Mouse (Mus musculus) limb, embryonic 14.5 days (tissue): Measurements from ENCODE around the gene Tnfrsf1a. TPM values are rescaled to one million over a fixed set of nuclear protein-coding genes. Genes with fewer than 3 reads are reported as not detected.

Experiments used
- ATAC-seq: fragments of 200-750 bp; cut with Nextera tagmentation; 2 replicates; pipeline ENCODE4 v1.8.0; 2017; ENCODE audit warnings: low read depth, moderate number of reproducible peaks, moderate TSS enrichment; ENCODE audit not compliant: low FRiP score
- DNase-seq: peaks from one replicate; pipeline ENCODE4 v3.0.0-alpha.2; 2015; ENCODE audit warnings: low spot score
- H3K27ac ChIP-seq: fragments of 300-500 bp; sonication (generic); replicated peaks from 2 replicates; pipeline ENCODE4 v1.5.1; 2014; ENCODE audit warnings: low read depth, mild to moderate bottlenecking, low read length, moderate library complexity, mixed read lengths
- H3K27me3 ChIP-seq: fragments of 300-500 bp; sonication (generic); 2 replicates; pipeline ENCODE4 v1.6.1; 2014; ENCODE audit warnings: low read length, mixed read lengths; ENCODE audit not compliant: control insufficient read depth, insufficient read depth
- H3K36me3 ChIP-seq: fragments of 300-500 bp; sonication (generic); 2 replicates; pipeline ENCODE4 v1.6.1; 2014; ENCODE audit warnings: mild to moderate bottlenecking, low read length, moderate library complexity, mixed read lengths; ENCODE audit not compliant: control insufficient read depth, insufficient read depth
- H3K4me1 ChIP-seq: fragments of 300-500 bp; sonication (generic); 2 replicates; pipeline ENCODE4 v1.6.1; 2014; ENCODE audit warnings: antibody characterized with exemption, low read length, mixed read lengths; ENCODE audit not compliant: control insufficient read depth, insufficient read depth
- H3K4me2 ChIP-seq: fragments of 300-500 bp; sonication (generic); replicated peaks from 2 replicates; pipeline ENCODE4 v1.6.1; 2014; ENCODE audit warnings: low read depth, mild to moderate bottlenecking, low read length, moderate library complexity; ENCODE audit not compliant: severe bottlenecking
- H3K4me3 ChIP-seq: fragments of 300-500 bp; sonication (generic); replicated peaks from 2 replicates; pipeline ENCODE4 v1.5.1; 2014; ENCODE audit warnings: low read length
- H3K9ac ChIP-seq: fragments of 300-500 bp; sonication (generic); 2 replicates; pipeline ENCODE4 v1.6.1; 2014; ENCODE audit warnings: mild to moderate bottlenecking, low read depth, low read length, moderate library complexity; ENCODE audit not compliant: severe bottlenecking
- H3K9me3 ChIP-seq: fragments of 300-500 bp; sonication (generic); 2 replicates; pipeline ENCODE4 v1.6.1; 2016; ENCODE audit warnings: low read length; ENCODE audit not compliant: control insufficient read depth
- POLR2A ChIP-seq: fragments of 200-500 bp; IDR thresholded peaks from 2 replicates; pipeline ENCODE4 v1.8.0; 2012; ENCODE audit warnings: inconsistent platforms, mild to moderate bottlenecking, moderate library complexity, borderline replicate concordance; ENCODE audit not compliant: insufficient read depth, insufficient read length; ENCODE audit errors: extremely low read depth
- WGBS: fragments of 180-500 bp; shearing (Covaris S2); extraction: QIAGEN DNeasy Blood & Tissue Kit; methylation state at CpG from one replicate; pipeline ENCODE4 v1.1.7; 2014; 5-methylcytosine and 5-hydroxymethylcytosine counted together
- polyA plus RNA-seq, 2 experiments: library from polyadenylated mRNA; depleted of rRNA in 1 of 2; stranded (reverse) in 1 of 2; unstranded in 1 of 2; fragments of >200 nt; fragmentation: Nextera tagmentation in 1 of 2; extraction: Ambion mirVana in 1 of 2; gene quantifications; 2 replicates each; pipeline versions ENCODE4 v1.2.1 to v1.2.3; 2012 to 2014

The Tnfrsf1a gene
- polyA plus RNA-seq, 2 experiments: 85.6 to 88.8 TPM

DNA sequence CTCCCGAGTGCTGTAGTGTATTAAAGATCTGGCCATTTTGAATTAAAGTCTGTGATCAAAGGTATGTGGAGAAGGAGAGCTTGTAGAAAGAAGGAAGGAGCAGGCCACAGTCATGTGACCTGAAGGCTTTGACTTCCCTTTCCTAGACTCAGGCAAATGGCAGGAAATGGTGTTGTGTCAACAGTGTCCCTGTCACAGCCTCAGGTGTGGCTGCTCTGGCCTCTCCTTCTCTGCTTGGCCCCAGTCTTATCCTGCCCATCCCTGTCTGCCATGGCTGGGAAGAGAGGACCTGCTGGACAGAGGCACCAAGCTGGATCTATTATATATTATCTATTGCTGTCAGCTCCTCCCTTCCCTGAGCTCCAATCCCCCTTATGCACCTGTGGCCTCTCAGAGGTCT is 3.5 kb upstream of the Tnfrsf1a start:
- H3K9me3 ChIP-seq: no peaks in the 10 kb centered on the region
- no peak overlapping the region for H3K4me3 ChIP-seq
- DNase-seq (no peak), ATAC-seq (no peak)
- no peak overlapping the region for H3K27ac ChIP-seq
- no peak overlapping the region for H3K4me2 ChIP-seq
- H3K36me3 ChIP-seq: no peaks in the 10 kb centered on the region
- WGBS: 78% methylated on average over 1 of the region's 1 CpGs
- H3K27me3 ChIP-seq: no peaks in the 10 kb centered on the region
- TF ChIP-seq POLR2A: no peak
- peaks cover 11% of the 10 kb centered on the region for H3K4me1 ChIP-seq
- no peak overlapping the region for H3K9ac ChIP-seq

DNA sequence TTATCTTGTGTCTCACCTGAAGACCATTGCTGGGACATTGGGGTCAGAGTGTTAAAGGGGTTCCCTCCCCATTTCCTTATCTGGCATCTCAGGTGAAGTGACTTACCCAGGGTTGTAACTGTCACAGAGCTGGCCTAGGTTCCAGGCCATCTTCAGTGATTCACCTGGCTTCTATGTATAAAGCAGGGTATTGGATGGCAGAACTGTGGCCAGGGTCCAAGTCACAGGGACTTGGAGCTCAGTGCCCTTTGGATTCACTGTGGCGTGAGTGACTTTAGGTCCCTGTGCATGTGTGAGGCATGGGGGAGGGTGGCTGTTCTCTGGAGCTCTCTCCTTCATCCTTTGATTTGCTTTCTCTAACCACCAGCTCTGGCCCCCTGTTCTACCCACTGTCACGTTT is 3.1 kb upstream of the Tnfrsf1a start:
- Histone ChIP-seq H3K27me3 (no peaks in the 10 kb centered on the region), H3K27ac (no peak overlapping the region), H3K4me3 (no peak overlapping the region), H3K9ac (no peak overlapping the region), H3K36me3 (no peaks in the 10 kb centered on the region), H3K4me2 (no peak overlapping the region), H3K4me1 (peaks cover 14% of the 10 kb centered on the region), H3K9me3 (no peaks in the 10 kb centered on the region)
- DNase-seq: no peak
- WGBS: 56% methylated on average over 2 of the region's 2 CpGs
- ATAC-seq: no peak
- TF ChIP-seq POLR2A: no peak

DNA sequence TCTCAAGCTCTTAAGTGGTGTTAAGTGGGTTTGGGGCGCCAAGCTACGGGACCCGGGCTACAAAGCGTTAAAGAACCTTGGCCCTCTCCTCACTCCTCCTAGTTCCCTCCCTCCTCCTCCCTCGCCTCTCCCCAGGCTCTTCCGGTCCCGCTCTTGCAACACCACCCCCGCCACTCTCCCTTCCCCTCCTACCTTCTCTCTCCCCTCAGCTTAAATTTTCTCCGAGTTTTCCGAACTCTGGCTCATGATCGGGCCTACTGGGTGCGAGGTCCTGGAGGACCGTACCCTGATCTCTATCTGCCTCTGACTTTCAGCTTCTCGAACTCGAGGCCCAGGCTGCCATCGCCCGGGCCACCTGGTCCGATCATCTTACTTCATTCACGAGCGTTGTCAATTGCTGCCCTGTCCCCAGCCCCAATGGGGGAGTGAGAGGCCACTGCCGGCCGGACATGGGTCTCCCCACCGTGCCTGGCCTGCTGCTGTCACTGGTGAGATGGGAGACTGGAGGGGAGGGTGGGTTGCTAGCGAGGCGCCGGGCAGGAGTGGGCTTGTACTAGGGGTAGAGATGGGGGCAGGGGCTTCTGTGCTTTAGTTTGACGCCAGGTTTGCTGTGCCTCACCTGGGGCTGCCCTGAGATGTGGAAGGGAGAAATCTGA is 541 bp downstream of the Tnfrsf1a start:
- peak; percentile 86 for DNase-seq
- no peak for TF ChIP-seq POLR2A
- peak; percentile 87 for ATAC-seq
- Histone ChIP-seq H3K4me3 (peak overlapping the region; percentile 70), H3K9me3 (no peaks in the 10 kb centered on the region), H3K4me1 (peaks cover 38% of the 10 kb centered on the region), H3K4me2 (peak overlapping the region; percentile 65), H3K9ac (peak overlapping the region; percentile 82), H3K27me3 (no peaks in the 10 kb centered on the region), H3K27ac (peak overlapping the region; percentile 70), H3K36me3 (no peaks in the 10 kb centered on the region)
- WGBS: under 1% methylated on average over 27 of the region's 27 CpGs

DNA sequence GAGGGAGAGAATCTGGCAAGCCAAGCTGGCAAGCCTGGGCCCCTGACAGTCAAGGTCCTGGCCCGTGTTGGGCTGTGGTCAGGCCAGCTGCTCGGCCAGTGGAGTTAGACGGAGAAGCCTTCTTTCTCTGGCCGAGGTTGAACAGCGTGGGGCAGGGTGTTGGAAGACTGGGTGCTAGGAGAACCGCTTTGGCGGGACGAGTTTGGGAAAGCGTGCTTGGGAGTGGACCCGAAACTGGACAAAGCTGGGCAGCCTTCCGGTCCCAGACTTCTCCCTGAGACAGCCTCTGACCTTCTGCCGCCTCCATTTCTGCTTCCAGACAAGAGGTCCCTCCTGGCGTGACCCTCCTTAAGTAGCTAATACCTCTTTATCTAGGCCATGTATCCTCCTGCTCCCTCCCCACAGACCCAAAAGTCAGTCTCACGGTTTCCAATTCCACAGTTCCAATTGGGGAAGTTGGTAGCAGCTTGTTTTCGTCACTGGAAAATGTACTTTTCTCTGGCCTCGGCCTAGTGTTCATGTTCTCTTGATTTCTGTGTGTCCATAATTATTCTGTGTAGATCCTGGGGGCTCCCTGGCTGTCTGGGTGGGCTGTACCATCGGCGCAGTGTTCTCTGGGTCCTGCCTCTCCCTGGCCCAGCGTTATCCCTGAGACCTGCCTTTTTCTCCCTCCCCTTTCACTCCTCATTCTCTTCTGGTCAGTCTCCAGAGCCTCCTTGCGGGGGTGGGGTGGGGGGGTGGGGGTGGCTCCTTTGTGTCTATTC is 1.3 kb downstream of the Tnfrsf1a start:
- H3K4me1 ChIP-seq: peaks cover 45% of the 10 kb centered on the region
- no peaks in the 10 kb centered on the region for H3K27me3 ChIP-seq
- DNase-seq: no peak
- H3K9ac ChIP-seq: peak overlapping the region; percentile 82
- H3K4me2 ChIP-seq: peak overlapping the region; percentile 65
- H3K36me3 ChIP-seq: no peaks in the 10 kb centered on the region
- no peaks in the 10 kb centered on the region for H3K9me3 ChIP-seq
- H3K27ac ChIP-seq: peak overlapping the region; percentile 70
- no peak for TF ChIP-seq POLR2A
- WGBS: 1% methylated on average over 20 of the region's 20 CpGs
- ATAC-seq: peak; percentile 17
- H3K4me3 ChIP-seq: peak overlapping the region; percentile 70

DNA sequence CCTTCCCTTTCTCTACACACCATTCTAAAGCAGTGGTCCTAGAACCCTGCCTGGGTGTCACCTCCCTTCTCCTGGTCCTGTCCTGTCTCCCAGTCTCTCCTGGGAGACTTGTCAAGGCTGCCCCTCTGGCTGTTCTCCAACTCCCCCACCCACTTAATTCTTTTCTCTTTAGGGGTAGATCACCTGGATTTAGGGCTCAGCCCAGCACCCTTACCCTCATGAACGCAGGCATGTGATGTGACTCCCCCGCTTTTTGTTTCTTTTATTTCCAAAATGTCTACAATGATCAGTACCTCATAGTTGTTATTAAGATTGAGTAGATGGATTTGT is 1.8 kb downstream of the Tnfrsf1a start:
- no peak for TF ChIP-seq POLR2A
- H3K4me2 ChIP-seq: peak overlapping the region; percentile 65
- no peaks in the 10 kb centered on the region for H3K36me3 ChIP-seq
- peak overlapping the region; percentile 70 for H3K4me3 ChIP-seq
- H3K4me1 ChIP-seq: peaks cover 50% of the 10 kb centered on the region
- ATAC-seq: no peak
- DNase-seq: no peak
- H3K9ac ChIP-seq: peak overlapping the region; percentile 82
- peak overlapping the region; percentile 70; the same call in 1 of the 2 replicates for H3K27ac ChIP-seq
- WGBS: 87% methylated on average over 2 of the region's 2 CpGs
- no peaks in the 10 kb centered on the region for H3K9me3 ChIP-seq
- H3K27me3 ChIP-seq: no peaks in the 10 kb centered on the region
